Mouse (Mus musculus) kidney, embryonic 14.5 days (tissue): ENCODE data around the gene Slmap. TPM values are rescaled to one million over a fixed set of nuclear protein-coding genes. Genes with fewer than 3 reads are reported as not detected.

Experiments
- ATAC-seq: fragments of 200-750 bp; cut with Nextera tagmentation; 2 replicates; pipeline ENCODE4 v1.8.0; 2017; ENCODE audit warnings: moderate number of reproducible peaks, mild to moderate bottlenecking, moderate TSS enrichment, moderate library complexity; ENCODE audit not compliant: low FRiP score, low TSS enrichment
- H3K27ac ChIP-seq: fragments of 300-500 bp; sonication (generic); 2 replicates; pipeline ENCODE4 v1.5.1; 2014; ENCODE audit warnings: low read depth, mild to moderate bottlenecking, low read length, moderate library complexity, mixed read lengths
- H3K27me3 ChIP-seq: fragments of 300-500 bp; sonication (generic); 2 replicates; pipeline ENCODE4 v1.6.1; 2014; ENCODE audit warnings: mild to moderate bottlenecking, low read length; ENCODE audit not compliant: control insufficient read depth, insufficient read depth
- H3K36me3 ChIP-seq: fragments of 300-500 bp; sonication (generic); 2 replicates; pipeline ENCODE4 v1.6.1; 2014; ENCODE audit warnings: low read length, mixed read lengths; ENCODE audit not compliant: control insufficient read depth, insufficient read depth
- H3K4me1 ChIP-seq: fragments of 300-500 bp; sonication (generic); 2 replicates; pipeline ENCODE4 v1.6.1; 2014; ENCODE audit warnings: low read length, mixed read lengths; ENCODE audit not compliant: control insufficient read depth, insufficient read depth
- H3K4me2 ChIP-seq: fragments of 300-500 bp; sonication (generic); replicated peaks from 2 replicates; pipeline ENCODE4 v1.6.1; 2014; ENCODE audit warnings: low read depth, mild to moderate bottlenecking, low read length
- H3K4me3 ChIP-seq: fragments of 300-500 bp; sonication (generic); 2 replicates; pipeline ENCODE4 v1.5.1; 2014; ENCODE audit warnings: mild to moderate bottlenecking, low read length
- H3K9ac ChIP-seq: fragments of 300-500 bp; sonication (generic); 2 replicates; pipeline ENCODE4 v1.6.1; 2014; ENCODE audit warnings: low read depth, mild to moderate bottlenecking, low read length, moderate library complexity
- H3K9me3 ChIP-seq: fragments of 300-500 bp; sonication (generic); 2 replicates; pipeline ENCODE4 v1.6.1; 2016; ENCODE audit warnings: low read length; ENCODE audit not compliant: control insufficient read depth
- WGBS: fragments of 180-500 bp; shearing (Covaris S2); extraction: QIAGEN DNeasy Blood & Tissue Kit; methylation state at CpG from one replicate; pipeline ENCODE4 v1.1.7; 2014; 5-methylcytosine and 5-hydroxymethylcytosine counted together
- polyA plus RNA-seq: library from polyadenylated mRNA; unstranded; fragments of >200 nt; fragmentation: Nextera tagmentation; extraction: Ambion mirVana; gene quantifications from 2 replicates; pipeline ENCODE4 v1.2.1, GENCODE M21; 2014

Slmap gene
- polyA plus RNA-seq, 1 experiment from 2014 or later: 26.8 TPM

- Histone ChIP-seq H3K27me3 (no peaks in the 10 kb centered on the region), H3K4me3 (no peak overlapping the region), H3K4me2 (no peak overlapping the region), H3K36me3 (peaks cover 6% of the 10 kb centered on the region; the same call in 1 of the 2 replicates), H3K4me1 (no peaks in the 10 kb centered on the region), H3K27ac (no peak overlapping the region), H3K9ac (no peak overlapping the region), H3K9me3 (no peaks in the 10 kb centered on the region)
- no peak for ATAC-seq
- WGBS: 83% methylated on average over 6 of the region's 6 CpGs
Observed at GRCm38 (mm10) chr14:26442534-26442933, 92.2 kb downstream of the Slmap start.

- Histone ChIP-seq H3K4me2 (no peak overlapping the region), H3K27ac (peak overlapping the region; percentile 47; the same call in 1 of the 2 replicates), H3K4me1 (no peaks in the 10 kb centered on the region), H3K9ac (no peak overlapping the region), H3K27me3 (no peaks in the 10 kb centered on the region), H3K4me3 (no peak overlapping the region), H3K9me3 (no peaks in the 10 kb centered on the region), H3K36me3 (peaks cover 6% of the 10 kb centered on the region; the same call in 1 of the 2 replicates)
- WGBS: 89% methylated on average over 2 of the region's 2 CpGs
- no peak for ATAC-seq
Observed at GRCm38 (mm10) chr14:26441041-26441812, 93.5 kb downstream of the Slmap start.

- H3K4me2 ChIP-seq: no peak overlapping the region
- H3K4me3 ChIP-seq: no peak overlapping the region
- no peak overlapping the region for H3K27ac ChIP-seq
- no peak overlapping the region for H3K9ac ChIP-seq
- H3K27me3 ChIP-seq: no peaks in the 10 kb centered on the region
- H3K4me1 ChIP-seq: no peaks in the 10 kb centered on the region
- no peaks in the 10 kb centered on the region for H3K9me3 ChIP-seq
- ATAC-seq: no peak
- H3K36me3 ChIP-seq: peaks cover 10% of the 10 kb centered on the region
Observed at GRCm38 (mm10) chr14:26439996-26440395, 94.7 kb downstream of the Slmap start.

GRCm38 (mm10) chr14:26437771-26438170 lies 97.0 kb downstream of the Slmap start:
- ATAC-seq: no peak
- no peaks in the 10 kb centered on the region for H3K27me3 ChIP-seq
- no peaks in the 10 kb centered on the region for H3K4me1 ChIP-seq
- no peak overlapping the region for H3K27ac ChIP-seq
- H3K9ac ChIP-seq: no peak overlapping the region
- 77% methylated on average over 2 of the region's 2 CpGs for WGBS
- H3K4me2 ChIP-seq: no peak overlapping the region
- peaks cover 10% of the 10 kb centered on the region for H3K36me3 ChIP-seq
- H3K4me3 ChIP-seq: no peak overlapping the region
- no peaks in the 10 kb centered on the region for H3K9me3 ChIP-seq

GRCm38 (mm10) chr14:26436304-26436703 lies 98.4 kb downstream of the Slmap start:
- no peaks in the 10 kb centered on the region for H3K4me1 ChIP-seq
- H3K27me3 ChIP-seq: no peaks in the 10 kb centered on the region
- H3K9ac ChIP-seq: no peak overlapping the region
- no peaks in the 10 kb centered on the region for H3K9me3 ChIP-seq
- H3K27ac ChIP-seq: no peak overlapping the region
- no peak overlapping the region for H3K4me3 ChIP-seq
- peaks cover 10% of the 10 kb centered on the region for H3K36me3 ChIP-seq
- no peak overlapping the region for H3K4me2 ChIP-seq
- ATAC-seq: no peak

- 85% methylated on average over 2 of the region's 2 CpGs for WGBS
- ATAC-seq: no peak
- Histone ChIP-seq H3K4me2 (no peak overlapping the region), H3K27ac (no peak overlapping the region), H3K4me1 (no peaks in the 10 kb centered on the region), H3K9ac (no peak overlapping the region), H3K36me3 (peaks cover 8% of the 10 kb centered on the region), H3K4me3 (no peak overlapping the region), H3K9me3 (no peaks in the 10 kb centered on the region), H3K27me3 (no peaks in the 10 kb centered on the region)
Observed at GRCm38 (mm10) chr14:26432320-26432719, 102.4 kb downstream of the Slmap start.

- H3K4me3 ChIP-seq: no peak overlapping the region
- no peaks in the 10 kb centered on the region for H3K4me1 ChIP-seq
- no peaks in the 10 kb centered on the region for H3K27me3 ChIP-seq
- no peak overlapping the region for H3K4me2 ChIP-seq
- H3K36me3 ChIP-seq: peaks cover 12% of the 10 kb centered on the region
- H3K9ac ChIP-seq: no peak overlapping the region
- 91% methylated on average over 2 of the region's 2 CpGs for WGBS
- ATAC-seq: no peak
- no peak overlapping the region for H3K27ac ChIP-seq
- no peaks in the 10 kb centered on the region for H3K9me3 ChIP-seq
Observed at GRCm38 (mm10) chr14:26431919-26432318, 102.8 kb downstream of the Slmap start.

GRCm38 (mm10) chr14:26420231-26420630 lies 114.5 kb downstream of the Slmap start:
- ATAC-seq: no peak
- peaks cover 35% of the 10 kb centered on the region for H3K36me3 ChIP-seq
- no peak overlapping the region for H3K9ac ChIP-seq
- H3K4me2 ChIP-seq: no peak overlapping the region
- 83% methylated on average over 2 of the region's 2 CpGs for WGBS
- H3K4me3 ChIP-seq: no peak overlapping the region
- no peaks in the 10 kb centered on the region for H3K4me1 ChIP-seq
- H3K27me3 ChIP-seq: no peaks in the 10 kb centered on the region
- no peaks in the 10 kb centered on the region for H3K9me3 ChIP-seq
- H3K27ac ChIP-seq: no peak overlapping the region

- ATAC-seq: no peak
- peaks cover 41% of the 10 kb centered on the region for H3K36me3 ChIP-seq
- no peaks in the 10 kb centered on the region for H3K27me3 ChIP-seq
- no peak overlapping the region for H3K4me2 ChIP-seq
- 76% methylated on average over 5 of the region's 5 CpGs for WGBS
- H3K4me3 ChIP-seq: no peak overlapping the region
- H3K27ac ChIP-seq: no peak overlapping the region
- H3K9ac ChIP-seq: no peak overlapping the region
- no peaks in the 10 kb centered on the region for H3K4me1 ChIP-seq
- H3K9me3 ChIP-seq: no peaks in the 10 kb centered on the region
Observed at GRCm38 (mm10) chr14:26417956-26418355, 116.8 kb downstream of the Slmap start.
